Mouse (Mus musculus): ENCODE measurements at regions not wholly inside any gene's neighbourhood (a gene's known extent, or its start where the extent isn't known, plus 50 kb on each side); places are given as distances from the start of the nearest gene placed in this dataset.

DNA sequence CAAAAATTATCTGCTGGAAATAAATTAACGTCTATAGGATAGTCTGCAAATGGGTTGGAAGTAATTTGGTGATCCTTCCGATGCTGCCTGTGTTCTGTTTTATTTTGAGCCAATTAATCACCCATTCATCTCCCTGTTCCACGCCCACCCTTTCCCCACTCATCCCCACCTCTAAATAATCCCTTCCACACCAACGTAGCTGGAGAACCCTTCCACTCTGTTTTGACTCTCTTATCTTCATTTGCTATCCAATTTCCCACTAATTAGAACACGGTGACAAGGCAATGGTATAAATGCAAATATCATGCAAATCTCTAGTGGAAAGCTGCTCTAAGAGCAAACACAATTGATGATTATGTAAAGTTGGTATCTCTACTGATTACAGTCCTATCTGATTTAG is 399.3 kb upstream of the Tenm3 start:
- no peak for DNase-seq (ENCODE audit: low spot score)

DNA sequence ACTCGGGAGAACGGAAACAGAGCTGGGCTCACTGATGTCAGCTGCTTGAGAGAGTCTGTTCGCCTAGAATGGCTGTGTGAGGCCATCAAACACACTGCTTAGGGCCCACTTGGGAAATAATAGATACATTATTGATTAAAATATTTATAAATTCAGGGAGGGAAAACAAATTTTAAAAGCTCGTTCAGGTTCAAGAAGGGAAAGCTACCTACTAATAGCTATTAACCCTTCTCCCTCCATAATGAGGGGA is 393.0 kb upstream of the Tenm3 start:
- DNase-seq (ENCODE audit: low spot score): no peak

DNA sequence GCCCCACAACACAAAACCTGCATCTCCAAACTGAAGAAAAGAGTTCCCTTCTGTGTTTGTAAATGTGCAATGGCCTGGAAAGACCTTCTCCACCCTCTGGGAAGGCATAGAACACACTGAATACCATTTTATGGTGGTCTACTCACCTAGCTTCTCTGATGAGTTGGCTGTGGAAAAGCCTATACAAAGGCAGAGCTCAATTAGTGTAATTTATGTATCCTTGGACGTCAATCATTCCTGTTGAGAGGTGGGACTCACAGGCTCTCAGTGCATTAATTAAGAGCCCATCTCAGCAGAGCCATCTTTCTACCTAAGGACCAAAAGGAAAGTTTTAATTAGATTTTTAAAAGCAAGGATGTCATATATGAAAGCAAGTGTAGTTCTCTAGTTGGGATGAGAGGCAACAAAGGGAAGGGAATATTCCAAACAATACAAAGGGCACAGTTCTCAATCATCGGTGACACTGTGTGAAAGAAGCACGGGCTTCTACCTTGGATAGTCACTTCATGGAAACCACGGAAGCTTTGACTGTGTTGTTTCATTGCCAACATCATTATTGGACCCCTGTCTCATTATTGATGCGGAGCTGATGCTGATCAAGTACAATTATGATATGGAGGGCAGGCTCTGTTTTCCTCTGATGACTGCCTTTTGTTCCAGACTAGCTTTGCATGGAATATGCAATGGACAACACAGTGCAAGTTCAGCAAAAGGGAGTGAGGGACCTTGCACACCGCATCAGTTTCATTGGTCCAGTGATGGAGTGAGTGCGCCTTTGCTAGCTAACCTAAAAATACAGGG is 392.5 kb upstream of the Tenm3 start:
- no peak for DNase-seq (ENCODE audit: low spot score)

DNA sequence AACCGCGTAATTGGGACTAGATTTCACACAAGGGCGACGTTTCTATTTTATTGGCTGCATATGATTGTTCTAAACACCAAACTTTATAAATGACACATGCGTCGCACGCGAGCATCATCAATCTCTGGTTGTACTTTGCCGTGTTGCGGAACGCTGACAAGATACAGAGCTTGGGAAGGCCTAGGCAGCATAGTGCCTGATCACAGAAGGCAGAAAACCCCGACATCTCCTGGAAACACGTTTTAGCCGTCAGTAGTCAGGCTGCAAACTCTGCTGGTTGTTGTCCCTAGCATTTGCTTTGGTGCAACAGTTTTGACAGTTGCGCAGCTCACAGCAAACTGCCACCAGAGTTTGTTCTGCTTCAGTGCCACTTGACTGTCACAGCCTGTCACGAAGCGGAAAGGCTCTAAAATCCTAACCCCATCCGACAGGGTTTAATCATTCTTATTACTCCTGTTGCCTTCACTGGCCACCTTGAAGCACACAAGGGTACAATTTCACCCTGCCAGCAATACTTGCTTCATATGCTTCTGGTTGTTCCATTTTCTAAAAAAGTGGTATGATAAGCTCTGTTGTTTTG is 380.2 kb upstream of the Tenm3 start:
- DNase-seq (ENCODE audit: low spot score): no peak

DNA sequence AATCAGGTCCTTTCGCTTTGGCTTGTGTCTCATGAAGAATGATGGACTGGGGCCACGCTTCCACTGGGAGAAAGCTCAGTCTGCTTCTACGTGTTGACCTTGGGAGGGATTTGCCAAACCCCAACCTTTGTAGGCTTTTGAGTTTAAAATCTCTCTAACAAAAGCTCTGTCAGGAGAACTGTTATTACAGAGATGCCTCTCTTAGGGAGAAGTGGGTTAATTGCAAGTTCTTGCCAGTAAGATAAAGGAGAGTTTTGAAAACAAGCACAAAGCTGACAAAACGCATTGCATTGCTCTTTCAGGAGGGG is 351.5 kb upstream of the Tenm3 start:
- no peak for DNase-seq (ENCODE audit: low spot score)

DNA sequence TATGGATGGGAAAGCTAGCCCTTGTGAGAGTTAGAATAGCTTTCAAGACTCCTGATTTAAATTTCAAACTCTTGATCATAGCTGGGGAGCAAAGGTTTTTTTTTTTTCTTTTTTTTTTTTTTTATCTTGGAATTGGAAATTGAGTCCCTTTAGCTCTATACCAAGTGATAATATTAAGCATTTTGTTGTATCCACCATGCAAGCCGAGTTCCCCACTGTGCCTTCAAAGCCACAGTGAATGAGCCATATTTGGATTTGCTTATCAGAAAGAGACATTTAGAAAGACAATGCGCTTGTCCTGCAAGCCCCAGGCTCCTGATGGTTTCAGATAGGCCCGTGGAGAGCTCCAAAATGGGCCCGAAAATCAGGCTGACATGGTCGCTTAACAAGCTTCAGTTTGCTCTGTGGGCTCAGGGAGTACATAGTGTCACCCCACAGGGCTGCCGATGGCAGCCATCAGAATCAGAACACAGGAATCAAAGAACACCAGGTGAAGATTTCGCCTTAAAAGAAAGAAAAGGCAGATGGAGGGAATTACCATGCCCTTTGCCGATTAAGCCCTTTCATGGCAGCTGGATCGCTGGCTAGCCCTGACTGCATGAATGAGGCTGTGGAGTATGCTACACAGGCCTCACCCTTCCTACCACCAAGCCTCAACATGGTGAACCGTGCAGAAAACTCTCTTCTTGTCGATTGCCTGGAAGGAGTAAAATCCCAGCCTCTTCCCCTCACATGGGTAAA is 351.0 kb upstream of the Tenm3 start:
- DNase-seq (ENCODE audit: low spot score): no peak

DNA sequence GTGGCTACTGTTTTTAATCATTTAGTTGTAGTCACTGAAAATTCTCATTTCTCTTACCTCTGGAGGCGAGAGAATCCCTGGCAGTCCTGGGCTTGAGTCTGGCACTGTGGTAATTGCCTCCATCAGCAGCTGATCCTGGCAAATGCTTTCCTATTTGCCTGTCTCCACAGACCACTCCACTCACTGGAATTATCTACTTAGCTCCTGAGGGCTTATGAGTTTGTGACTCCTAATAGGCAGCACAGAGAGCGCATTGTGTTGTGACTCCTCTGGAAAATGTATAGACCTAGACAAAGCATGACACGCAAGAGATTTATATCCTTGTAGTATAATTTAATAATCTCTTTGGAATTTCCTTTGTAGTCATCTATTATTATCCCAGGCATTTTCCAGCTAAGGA is 343.1 kb upstream of the Tenm3 start:
- no peak for DNase-seq (ENCODE audit: low spot score)

DNA sequence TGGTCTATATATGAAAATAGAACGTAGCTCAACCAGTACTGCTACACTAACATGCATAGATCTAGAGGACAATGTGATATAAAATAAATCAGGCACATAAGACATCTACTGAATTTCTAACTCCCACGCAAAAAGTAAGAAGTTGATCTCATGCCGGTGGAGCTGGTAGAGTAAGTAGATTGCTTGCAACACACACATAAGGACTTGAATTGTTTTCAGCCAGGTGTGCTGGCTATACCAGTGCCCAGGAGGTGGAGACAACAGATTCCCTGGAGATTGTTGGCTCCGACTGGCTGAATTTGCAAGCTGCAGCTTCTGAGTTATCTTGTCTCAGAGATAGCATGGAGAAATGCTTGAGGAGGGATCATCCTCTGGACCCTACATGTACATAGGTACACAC is 331.6 kb upstream of the Tenm3 start:
- no peak for DNase-seq (ENCODE audit: low spot score)

DNA sequence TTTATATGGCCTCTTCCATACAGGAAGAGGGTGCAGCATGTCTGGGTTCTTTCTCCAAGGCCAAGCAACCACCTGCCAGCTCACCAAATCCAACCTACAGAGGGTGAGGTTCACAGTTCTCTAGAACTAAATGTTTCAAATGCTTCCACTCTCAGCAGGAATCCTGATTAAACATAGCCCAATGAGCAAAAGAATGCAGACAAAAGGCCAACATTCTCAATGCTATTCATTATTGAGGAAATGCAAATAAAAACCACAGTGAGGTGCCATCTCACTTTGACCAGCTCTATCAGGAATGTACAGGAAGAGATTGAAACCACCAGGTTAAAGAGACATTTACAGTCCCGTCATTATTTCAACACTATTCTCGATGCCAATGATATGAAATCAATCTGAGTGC is 331.2 kb upstream of the Tenm3 start:
- no peak for DNase-seq (ENCODE audit: low spot score)

DNA sequence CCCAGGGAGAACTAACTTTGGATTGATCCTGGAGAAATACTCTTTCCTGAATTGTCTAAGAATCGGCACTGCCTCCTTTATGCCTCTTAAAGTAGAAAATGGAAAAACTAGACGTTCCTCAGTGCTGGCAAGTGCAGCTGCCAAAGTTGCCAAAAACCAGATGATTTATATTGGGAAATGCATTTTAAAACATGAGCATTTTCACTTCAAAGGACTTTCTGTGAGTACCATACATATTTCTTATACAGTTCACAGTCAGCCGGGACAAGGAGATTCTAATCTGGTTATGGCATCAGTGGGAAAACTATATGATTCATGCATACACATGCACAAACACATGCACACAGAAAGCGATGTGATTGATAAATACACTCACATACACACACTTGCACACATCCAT is 315.6 kb upstream of the Tenm3 start:
- DNase-seq (ENCODE audit: low spot score): no peak

DNA sequence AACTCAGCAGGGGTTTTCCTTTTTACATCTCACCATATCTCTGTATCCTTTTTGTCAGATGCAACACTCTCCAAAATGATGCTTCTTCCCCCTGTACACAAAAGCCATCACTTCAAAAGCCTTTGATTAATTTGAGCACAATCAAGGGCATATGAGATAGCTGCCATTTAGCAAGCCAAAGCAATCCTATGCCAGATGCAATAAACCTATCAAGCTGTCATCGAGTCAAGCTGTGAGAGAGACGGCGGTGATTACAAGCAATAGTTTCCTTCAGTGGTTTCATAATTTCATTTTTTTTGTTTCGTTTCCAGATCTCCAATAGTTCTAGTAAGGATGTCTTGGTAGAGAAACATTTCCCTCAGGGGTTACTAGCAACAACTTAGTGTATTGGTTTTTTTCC is 314.4 kb upstream of the Tenm3 start:
- DNase-seq (ENCODE audit: low spot score): no peak

DNA sequence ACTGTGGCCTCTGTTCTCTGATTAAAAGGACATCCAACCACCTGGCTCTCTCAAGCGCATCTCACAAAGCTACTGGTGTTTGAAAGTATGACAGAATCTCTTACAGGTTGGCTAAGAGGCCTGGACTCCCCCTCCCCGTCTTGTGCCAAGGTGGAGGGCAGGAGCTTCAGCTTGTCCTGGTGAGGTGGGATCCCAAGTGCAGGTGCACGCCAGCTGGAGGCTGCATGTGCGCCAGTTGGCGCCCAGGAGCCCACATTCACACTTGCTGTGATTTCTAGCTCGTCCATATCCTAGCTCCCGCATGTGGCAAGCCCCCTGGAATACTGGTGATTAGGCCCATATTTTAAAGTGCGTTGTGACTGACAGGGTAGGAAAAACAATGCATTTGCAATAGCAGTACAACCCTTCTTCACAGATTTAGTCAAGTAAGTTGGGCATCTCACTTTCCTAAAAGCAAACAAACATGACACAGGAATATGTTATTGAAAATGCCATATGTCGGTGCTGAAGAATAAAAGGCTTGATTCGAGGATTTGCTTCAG is 292.8 kb upstream of the Tenm3 start:
- no peak for DNase-seq (ENCODE audit: low spot score)

DNA sequence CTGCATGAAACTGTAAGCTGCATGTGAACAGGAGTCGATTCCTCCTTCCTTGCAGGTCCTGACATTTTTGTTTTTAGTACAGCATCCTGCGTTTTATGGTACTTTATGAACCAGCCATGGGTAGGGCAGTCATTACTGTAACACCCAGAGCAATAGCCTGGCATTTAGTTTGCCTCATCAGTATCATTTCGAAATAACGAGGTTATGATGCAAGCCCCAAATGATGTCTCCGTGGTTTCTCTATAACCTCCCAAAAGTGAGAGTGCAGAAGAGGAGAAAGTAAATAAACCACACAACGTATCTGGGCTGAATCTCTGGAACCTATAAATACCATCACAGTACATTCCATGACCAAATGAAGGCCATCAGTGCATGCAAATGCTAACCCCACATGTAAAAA is 265.3 kb upstream of the Tenm3 start:
- DNase-seq (ENCODE audit: low spot score): no peak

DNA sequence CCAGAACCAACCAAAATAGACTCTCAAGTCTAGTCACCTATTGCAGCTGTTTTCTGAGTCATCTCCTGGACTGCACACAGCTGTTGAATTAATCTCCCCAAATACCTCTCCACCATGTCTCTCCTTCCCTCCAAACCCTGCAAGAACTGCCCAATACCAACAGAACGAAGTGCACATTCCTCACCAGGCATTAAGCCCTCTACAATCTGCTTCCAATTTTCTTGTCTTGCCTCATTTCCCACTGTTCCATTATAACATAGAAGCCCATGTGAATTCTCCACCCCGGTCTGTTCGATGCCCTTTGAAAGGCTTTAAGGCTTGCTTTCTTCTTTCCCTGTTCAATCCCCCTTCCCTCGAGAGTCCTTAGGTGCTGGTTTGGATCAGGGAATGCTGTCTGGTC is 264.9 kb upstream of the Tenm3 start:
- no peak for DNase-seq (ENCODE audit: low spot score)

DNA sequence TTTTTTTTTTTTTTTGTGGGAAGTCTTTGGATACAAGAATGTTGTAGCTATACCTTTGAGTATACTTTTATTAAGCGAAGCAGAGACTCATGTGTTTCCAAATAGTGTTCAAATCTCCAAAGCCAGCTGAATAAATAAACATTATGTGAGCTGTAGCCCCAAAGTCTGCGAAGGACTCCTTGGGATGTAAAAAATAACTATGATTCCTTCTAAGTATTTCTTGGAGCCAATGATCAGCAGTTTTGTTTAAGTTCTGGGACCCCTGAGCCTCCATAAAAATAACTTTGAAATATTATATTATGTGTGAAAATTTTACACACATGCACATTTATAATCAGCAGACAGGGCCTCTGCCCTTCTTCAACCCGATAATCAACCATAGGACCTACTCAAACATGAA is 262.8 kb upstream of the Tenm3 start:
- DNase-seq (ENCODE audit: low spot score): no peak

DNA sequence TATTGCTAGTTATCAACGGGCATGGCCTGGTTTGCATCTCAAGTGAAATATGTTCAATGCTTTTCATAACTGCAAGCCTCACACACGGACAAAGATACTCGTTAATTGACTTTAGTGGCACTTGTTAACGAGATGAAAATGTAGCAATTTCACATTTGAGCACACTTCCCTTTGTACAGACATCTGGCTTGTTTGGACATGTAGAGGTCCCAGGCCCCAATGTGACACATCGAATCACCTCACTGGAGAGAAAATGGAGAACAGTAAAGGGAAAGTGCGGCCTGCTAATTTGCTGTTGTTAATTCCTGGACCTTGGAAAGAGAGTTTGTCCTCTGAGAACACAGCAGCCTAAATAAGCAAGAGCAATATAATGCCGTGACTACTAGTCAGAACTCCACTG is 257.4 kb upstream of the Tenm3 start:
- no peak for DNase-seq (ENCODE audit: low spot score)

DNA sequence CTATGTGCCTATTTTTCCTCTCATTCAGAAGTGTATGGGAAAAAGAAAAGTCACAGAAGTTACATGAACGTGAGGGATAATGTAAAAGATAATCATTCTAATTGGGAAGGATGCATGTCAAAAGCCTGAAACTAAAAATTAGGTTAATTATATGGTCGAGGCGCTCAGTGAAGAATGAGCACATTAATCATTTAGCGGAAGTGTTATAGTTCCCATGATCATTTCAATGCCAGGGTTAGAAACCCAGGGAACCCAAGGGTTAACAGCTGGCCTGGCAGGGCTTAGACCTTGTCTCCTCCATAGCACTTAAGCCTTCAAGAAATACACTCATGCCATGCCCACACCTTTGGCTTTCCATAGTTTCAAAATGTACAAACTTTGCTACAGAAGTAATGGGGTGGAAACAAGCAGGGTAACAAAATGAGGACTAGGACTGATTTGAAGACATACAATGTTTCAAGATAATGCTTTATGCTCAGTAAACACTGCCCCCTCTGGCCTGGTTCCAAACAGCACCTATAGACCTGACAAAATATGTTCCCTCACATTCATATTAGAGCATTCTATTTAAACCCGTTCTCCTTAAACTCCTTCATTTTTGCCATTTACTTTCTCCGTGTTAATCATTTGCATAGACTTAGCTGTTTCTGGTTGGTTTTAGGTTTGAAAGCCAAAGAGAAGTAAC is 240.6 kb upstream of the Tenm3 start:
- no peak for DNase-seq (ENCODE audit: low spot score)

DNA sequence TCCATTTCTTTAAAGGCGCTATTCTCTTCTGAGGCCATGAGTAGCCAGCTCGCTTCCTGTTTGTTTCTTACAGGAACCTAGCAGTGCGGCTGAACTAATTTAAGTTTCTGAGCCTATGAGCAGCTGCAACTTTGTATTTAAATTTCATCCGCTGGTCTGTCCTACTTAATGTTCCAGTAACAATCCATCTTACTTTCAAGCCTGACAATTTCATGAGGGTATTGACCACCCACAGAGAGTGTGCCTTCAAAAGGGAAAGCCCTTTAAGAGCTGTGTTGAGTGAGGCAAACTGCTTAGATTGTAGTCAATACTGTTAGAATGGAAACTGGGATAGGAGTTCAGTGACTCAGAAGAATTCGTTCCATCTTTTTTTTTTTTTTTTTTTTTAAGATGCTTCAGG is 225.7 kb upstream of the Tenm3 start:
- no peak for DNase-seq (ENCODE audit: low spot score)

DNA sequence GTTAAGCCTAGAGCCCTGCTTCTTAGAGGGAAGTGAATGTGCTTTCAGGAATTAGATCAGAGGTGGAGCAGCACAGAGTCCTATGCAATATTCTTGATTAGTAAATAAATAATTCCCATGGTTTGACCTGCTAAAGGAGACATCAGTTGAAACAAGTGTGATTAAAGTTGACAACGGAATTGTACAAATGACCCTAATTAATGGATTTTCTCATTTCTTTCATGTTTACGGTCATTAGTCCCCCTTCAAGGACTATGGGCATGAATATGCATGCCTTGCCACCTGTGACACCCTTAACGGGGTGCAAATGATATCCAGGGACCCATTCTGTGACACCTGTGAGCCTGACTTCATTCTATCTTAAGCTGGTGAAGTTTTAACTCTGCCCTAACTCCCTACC is 219.5 kb upstream of the Tenm3 start:
- no peak for DNase-seq (ENCODE audit: low spot score)

DNA sequence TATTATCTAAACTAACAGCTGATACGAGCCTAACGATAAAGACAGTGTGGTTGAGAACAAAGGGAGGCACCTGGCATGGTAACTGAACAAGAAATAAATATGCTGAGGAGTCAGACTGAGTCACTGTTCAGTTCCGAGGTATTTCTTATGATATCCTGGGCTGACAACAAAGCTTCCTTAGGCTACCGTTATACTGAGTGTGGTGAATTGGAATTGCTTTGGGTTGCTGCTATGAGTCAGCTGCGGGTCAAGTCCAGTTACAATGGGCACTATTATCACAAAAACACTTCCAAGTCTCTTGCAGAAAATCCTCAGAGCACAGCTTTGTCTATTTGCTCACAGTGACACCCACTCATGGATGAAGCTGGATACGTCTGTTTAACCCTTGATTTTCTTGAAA is 199.5 kb upstream of the Tenm3 start:
- no peak for DNase-seq (ENCODE audit: low spot score)

DNA sequence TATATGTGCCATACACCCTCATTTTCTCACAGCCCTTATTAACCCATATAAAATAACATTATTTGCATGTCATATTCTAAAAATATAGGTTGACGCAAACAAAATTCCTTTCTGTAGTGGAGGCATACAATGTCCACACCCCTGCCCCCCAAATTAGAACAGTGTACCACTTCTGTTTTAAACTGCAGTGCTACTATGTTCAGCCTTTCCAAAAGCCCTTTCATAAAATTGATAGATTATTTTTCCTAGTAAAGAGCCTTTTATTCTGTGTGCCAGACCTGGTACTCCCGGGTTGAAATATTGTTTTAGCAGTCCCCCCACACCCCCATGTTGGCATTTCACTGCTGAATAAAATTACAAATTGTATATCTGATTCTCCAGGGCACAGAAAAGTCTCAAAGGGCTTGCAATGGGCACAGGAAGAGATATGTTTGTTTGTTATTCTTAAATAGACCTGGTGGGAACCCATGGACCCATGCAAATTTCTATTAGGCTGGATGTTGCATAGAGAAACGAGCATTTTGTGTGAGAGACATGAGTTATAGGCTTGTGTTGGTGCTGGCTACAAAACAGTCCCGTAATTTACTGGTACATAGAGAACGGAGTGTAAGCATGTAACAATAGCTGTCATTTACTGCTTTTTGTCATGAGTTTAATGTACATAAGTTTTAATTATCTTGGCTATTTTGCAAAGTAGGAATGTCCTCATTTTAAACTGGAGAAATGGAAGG is 192.4 kb upstream of the Tenm3 start:
- no peak for DNase-seq (ENCODE audit: low spot score)

DNA sequence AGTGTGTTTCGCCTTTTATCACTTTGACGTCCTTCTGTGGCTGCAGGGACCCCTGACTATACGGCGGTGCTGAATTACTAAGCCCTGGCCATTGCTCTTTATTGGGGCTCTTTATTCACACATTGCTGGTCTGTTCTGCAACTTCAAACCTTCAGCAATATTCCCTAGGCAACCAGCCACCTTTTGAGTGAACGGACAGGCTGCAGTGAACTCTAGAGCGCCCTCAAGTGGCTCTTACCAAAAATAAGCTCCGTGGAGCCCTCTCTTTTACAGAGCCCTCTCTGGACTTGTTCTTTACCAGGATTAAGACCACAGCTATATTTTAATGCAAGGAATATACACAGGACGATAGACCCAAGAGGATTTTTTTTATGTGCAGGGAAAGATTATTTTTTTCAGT is 191.8 kb upstream of the Tenm3 start:
- DNase-seq (ENCODE audit: low spot score): peak; percentile 11
